Mouse (Mus musculus): ENCODE measurements around the gene Hist2h2ab. TPM values are rescaled to one million over a fixed set of nuclear protein-coding genes. Genes with fewer than 3 reads are reported as not detected.

Hist2h2ab gene
- polyA plus RNA-seq, 1 experiment from 2014 or later, result 0.92 TPM

DNA sequence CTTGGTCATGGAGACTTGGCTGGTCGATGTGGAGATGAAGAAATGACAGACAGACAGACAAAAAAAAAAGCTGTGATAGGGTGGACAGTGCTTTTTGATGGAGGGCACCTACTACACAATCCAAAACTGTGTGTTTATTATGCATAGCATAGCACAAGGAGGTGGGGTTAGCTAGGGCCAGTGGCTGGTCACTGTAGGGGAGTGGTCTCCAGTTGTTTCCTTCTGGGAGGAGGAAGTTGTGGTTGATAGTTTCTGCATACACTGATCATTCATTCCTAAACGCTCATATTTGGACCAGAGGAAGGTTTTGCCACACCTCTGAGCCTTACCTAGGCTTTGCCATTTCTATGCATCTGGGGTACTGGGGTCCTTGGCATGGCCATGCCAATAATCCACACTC, 10.7 kb downstream of the Hist2h2ab start:
- Histone ChIP-seq H3K9me3 (replicated peaks; ENCODE audit: control insufficient read depth, low read length) (no peaks in the 10 kb centered on the region), H3K4me3 (replicated peaks; ENCODE audit: low read length) (no peak overlapping the region), H3K27me3 (ENCODE audit: control insufficient read depth, insufficient read depth, low read length) (no peaks in the 10 kb centered on the region), H3K36me3 (ENCODE audit: control insufficient read depth, insufficient read depth, low read length) (no peaks in the 10 kb centered on the region), H3K27ac (ENCODE audit: low read length) (no peak overlapping the region), H3K4me1 (ENCODE audit: control insufficient read depth, insufficient read depth, low read length) (no peaks in the 10 kb centered on the region; the same call in 1 of the 2 replicates), H3K4me2 (ENCODE audit: low read depth, low read length) (no peak overlapping the region), H3K9ac (ENCODE audit: low read length) (no peak overlapping the region)
- no peak for ATAC-seq (ENCODE audit: insufficient read depth, low FRiP score)
- 73% methylated on average over 2 of the region's 2 CpGs for WGBS

DNA sequence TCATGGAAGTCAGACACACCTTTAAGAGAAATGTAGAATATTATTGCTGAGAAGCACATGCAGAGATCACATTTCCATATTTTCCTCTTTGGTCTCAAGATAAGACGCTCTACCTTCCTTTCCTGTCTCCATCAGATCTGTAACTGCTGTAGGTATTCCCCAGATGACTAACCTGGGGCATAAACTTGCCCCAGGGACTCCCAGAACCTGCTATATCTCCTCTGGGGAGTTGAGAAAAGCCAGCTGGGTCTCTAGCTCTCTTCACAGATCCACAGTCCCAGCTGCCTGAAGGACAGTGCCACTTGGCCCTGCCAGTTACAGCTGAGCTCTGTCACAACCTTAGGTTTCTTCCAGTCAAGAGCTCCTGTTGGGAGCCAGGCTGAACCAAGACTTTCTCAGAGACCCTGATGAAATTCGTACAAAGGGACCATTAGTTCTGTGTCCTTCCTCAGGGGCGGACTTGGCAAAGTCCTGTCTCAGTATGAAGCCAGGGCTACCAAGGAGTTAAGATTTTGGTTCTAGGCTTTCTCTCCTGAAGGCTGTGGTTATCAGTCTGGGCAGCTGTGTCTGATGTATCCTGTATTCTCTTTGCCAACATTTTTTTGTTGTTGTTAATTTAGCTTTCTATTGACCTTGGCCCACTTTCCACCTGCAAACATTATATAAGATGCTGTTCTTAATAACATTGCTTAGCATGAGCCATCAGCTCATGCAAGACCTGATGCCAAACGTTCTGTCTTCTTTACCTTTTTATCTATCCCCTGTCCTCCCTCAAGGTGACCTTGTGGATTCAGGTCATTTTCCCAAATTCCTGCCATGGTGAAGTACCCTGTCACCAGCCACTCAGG, 11.5 kb downstream of the Hist2h2ab start:
- no peak overlapping the region for H3K27ac ChIP-seq (ENCODE audit: low read length)
- H3K4me2 ChIP-seq (ENCODE audit: low read depth, low read length), result no peak overlapping the region
- WGBS, result 70% methylated on average over 4 of the region's 4 CpGs
- no peaks in the 10 kb centered on the region; the same call in 1 of the 2 replicates for H3K4me1 ChIP-seq (ENCODE audit: control insufficient read depth, insufficient read depth, low read length)
- no peak for ATAC-seq (ENCODE audit: insufficient read depth, low FRiP score)
- no peaks in the 10 kb centered on the region for H3K9me3 ChIP-seq (replicated peaks; ENCODE audit: control insufficient read depth, low read length)
- no peak overlapping the region for H3K4me3 ChIP-seq (replicated peaks; ENCODE audit: low read length)
- H3K9ac ChIP-seq (ENCODE audit: low read length), result no peak overlapping the region
- no peaks in the 10 kb centered on the region for H3K27me3 ChIP-seq (ENCODE audit: control insufficient read depth, insufficient read depth, low read length)
- no peaks in the 10 kb centered on the region for H3K36me3 ChIP-seq (ENCODE audit: control insufficient read depth, insufficient read depth, low read length)

DNA sequence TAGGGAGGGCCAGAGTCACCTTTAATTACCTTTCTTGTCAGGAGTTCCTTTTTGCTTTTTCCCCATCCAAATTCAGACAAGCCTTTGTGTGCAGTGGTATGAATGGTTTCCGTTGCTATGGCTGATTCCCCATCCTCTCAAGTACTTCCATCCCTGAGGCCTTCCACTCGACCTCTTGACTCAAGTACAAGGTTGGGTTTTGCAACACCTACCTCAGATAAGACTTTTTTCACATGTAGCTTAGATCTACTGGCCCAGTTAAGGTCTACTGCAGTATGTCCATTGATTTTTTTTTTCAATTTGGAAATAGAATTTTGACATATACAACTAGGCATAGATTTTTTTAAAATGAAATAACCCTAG, 12.1 kb downstream of the Hist2h2ab start:
- WGBS, result 59% methylated on average over 2 of the region's 2 CpGs
- Histone ChIP-seq H3K4me3 (replicated peaks; ENCODE audit: low read length) (no peak overlapping the region), H3K27me3 (ENCODE audit: control insufficient read depth, insufficient read depth, low read length) (no peaks in the 10 kb centered on the region), H3K36me3 (ENCODE audit: control insufficient read depth, insufficient read depth, low read length) (no peaks in the 10 kb centered on the region), H3K4me1 (ENCODE audit: control insufficient read depth, insufficient read depth, low read length) (peaks cover under 1% of the 10 kb centered on the region), H3K9me3 (replicated peaks; ENCODE audit: control insufficient read depth, low read length) (no peaks in the 10 kb centered on the region), H3K4me2 (ENCODE audit: low read depth, low read length) (no peak overlapping the region), H3K9ac (ENCODE audit: low read length) (no peak overlapping the region), H3K27ac (ENCODE audit: low read length) (no peak overlapping the region)
- no peak for ATAC-seq (ENCODE audit: insufficient read depth, low FRiP score)

DNA sequence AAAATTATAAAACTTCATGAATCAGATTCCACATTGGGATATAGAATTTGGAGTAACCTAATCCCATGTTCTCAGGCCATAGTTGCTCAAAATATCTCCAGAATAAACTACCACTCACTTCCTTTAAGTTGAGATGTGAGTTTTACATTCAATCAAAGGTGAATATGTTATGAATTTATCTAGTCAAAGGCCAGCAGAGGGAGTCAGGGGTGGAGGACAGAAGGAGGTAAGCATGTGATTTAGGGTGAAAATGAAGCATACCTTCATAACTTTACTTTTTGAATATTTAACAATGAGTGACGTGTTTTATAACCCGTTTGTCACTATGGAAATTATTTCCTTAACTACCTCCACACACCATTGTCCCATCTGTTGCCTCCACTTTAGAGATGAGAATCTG, 15.2 kb downstream of the Hist2h2ab start:
- WGBS, result 91% methylated on average over 2 of the region's 2 CpGs
- Histone ChIP-seq H3K9ac (ENCODE audit: low read length) (no peak overlapping the region), H3K4me1 (ENCODE audit: control insufficient read depth, insufficient read depth, low read length) (peaks cover 15% of the 10 kb centered on the region), H3K27me3 (ENCODE audit: control insufficient read depth, insufficient read depth, low read length) (no peaks in the 10 kb centered on the region), H3K4me2 (ENCODE audit: low read depth, low read length) (no peak overlapping the region), H3K4me3 (replicated peaks; ENCODE audit: low read length) (no peak overlapping the region), H3K9me3 (replicated peaks; ENCODE audit: control insufficient read depth, low read length) (no peaks in the 10 kb centered on the region), H3K36me3 (ENCODE audit: control insufficient read depth, insufficient read depth, low read length) (no peaks in the 10 kb centered on the region), H3K27ac (ENCODE audit: low read length) (no peak overlapping the region)
- no peak for ATAC-seq (ENCODE audit: insufficient read depth, low FRiP score)

DNA sequence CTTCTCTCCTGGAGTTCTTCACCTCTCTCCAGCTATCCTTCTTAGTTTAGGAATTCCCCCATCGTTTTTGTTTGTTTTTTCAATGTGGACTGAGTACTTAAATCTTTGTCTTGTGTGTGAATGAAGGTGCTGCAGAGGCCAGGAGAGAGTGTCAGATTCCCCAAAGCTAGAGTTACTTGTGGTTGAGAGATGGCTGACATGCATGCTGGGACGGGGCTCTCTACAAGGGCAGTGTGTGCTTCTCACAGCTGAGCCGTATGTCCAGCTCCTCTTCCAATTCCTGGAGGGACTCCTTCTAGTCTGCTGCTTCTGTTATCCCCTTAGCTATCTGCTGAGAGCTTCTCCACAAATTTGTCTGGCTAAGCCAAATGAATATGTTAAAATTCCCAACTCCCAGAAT, 16.2 kb downstream of the Hist2h2ab start:
- H3K4me2 ChIP-seq (ENCODE audit: low read depth, low read length), result no peak overlapping the region

DNA sequence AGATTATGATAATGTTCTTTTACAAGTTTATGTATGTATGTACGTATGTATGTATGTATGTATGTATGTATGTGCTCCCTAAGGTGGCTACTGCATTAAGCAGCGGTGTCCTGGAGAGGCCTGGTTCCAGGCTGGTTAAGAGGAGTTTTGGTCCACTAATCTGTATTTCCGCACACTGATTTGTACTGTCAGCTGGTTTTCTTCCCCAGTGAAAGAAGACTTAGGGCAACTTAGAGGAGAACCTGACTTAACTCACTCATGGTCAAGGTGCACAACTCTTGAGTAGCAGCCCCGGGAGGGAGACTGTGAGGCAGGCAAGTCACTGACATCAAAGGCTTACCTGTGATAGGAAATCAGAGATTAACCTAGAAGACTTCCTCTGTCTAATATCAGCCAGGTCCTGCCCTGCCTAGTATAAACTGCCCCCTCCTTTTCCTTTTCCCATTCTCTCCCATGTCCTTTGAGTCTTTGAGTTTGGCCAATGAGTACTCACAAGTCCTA, 17.2 kb downstream of the Hist2h2ab start:
- ATAC-seq (ENCODE audit: insufficient read depth, low FRiP score), result no peak
- Histone ChIP-seq H3K4me1 (ENCODE audit: control insufficient read depth, insufficient read depth, low read length) (peaks cover 19% of the 10 kb centered on the region), H3K9ac (ENCODE audit: low read length) (peak overlapping the region; percentile 77), H3K4me3 (replicated peaks; ENCODE audit: low read length) (peak overlapping the region; percentile 58), H3K36me3 (ENCODE audit: control insufficient read depth, insufficient read depth, low read length) (no peaks in the 10 kb centered on the region), H3K27me3 (ENCODE audit: control insufficient read depth, insufficient read depth, low read length) (no peaks in the 10 kb centered on the region), H3K9me3 (replicated peaks; ENCODE audit: control insufficient read depth, low read length) (no peaks in the 10 kb centered on the region), H3K27ac (ENCODE audit: low read length) (0 out of 2 replicates have a peak overlapping the region, but pooled peaks have one; percentile 31), H3K4me2 (ENCODE audit: low read depth, low read length) (peak overlapping the region; percentile 71)
- WGBS, result 75% methylated on average over 4 of the region's 4 CpGs

More for the DNA sequence above, 16.2 kb downstream of the Hist2h2ab start:
- Histone ChIP-seq H3K4me1 (ENCODE audit: control insufficient read depth, insufficient read depth, low read length) (peaks cover 18% of the 10 kb centered on the region), H3K9me3 (replicated peaks; ENCODE audit: control insufficient read depth, low read length) (no peaks in the 10 kb centered on the region), H3K9ac (ENCODE audit: low read length) (no peak overlapping the region), H3K36me3 (ENCODE audit: control insufficient read depth, insufficient read depth, low read length) (no peaks in the 10 kb centered on the region), H3K4me3 (replicated peaks; ENCODE audit: low read length) (no peak overlapping the region), H3K27me3 (ENCODE audit: control insufficient read depth, insufficient read depth, low read length) (no peaks in the 10 kb centered on the region), H3K27ac (ENCODE audit: low read length) (no peak overlapping the region)
- WGBS, result 48% methylated on average over 3 of the region's 3 CpGs
- ATAC-seq (ENCODE audit: insufficient read depth, low FRiP score), result no peak

DNA sequence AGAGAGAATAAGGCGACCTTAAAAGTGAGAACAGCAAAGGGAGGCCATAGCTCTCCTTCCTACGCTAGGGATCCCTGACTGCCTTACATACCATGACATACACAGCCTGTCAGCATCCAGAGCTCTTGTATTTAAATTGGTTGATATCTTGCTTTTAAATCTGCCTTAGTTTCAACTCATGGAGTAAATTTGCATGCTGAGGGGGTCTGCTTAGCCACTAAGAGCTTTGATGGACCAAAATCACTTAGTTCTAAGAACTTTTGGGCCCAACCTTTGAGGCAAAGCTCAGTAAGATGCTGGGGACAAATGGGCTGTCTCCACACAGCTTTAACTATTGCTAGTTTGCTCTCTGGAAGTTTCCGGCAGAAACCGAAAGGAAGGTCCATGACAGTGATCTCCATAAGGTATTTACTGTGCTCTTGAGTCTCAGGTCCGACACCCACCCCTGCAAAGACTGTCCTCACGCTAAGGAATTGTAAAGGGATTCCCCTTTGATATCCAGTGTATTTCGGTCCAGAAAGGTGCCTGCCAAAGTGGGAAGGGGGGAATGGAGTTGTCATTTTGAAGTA, 17.8 kb downstream of the Hist2h2ab start:
- H3K4me2 ChIP-seq (ENCODE audit: low read depth, low read length), result peak overlapping the region; percentile 71
- H3K27me3 ChIP-seq (ENCODE audit: control insufficient read depth, insufficient read depth, low read length), result no peaks in the 10 kb centered on the region
- peaks cover 19% of the 10 kb centered on the region for H3K4me1 ChIP-seq (ENCODE audit: control insufficient read depth, insufficient read depth, low read length)
- H3K36me3 ChIP-seq (ENCODE audit: control insufficient read depth, insufficient read depth, low read length), result no peaks in the 10 kb centered on the region
- peak overlapping the region; percentile 58 for H3K4me3 ChIP-seq (replicated peaks; ENCODE audit: low read length)
- H3K27ac ChIP-seq (ENCODE audit: low read length), result peak overlapping the region; percentile 79
- H3K9ac ChIP-seq (ENCODE audit: low read length), result peak overlapping the region; percentile 77
- H3K9me3 ChIP-seq (replicated peaks; ENCODE audit: control insufficient read depth, low read length), result no peaks in the 10 kb centered on the region
- ATAC-seq (ENCODE audit: insufficient read depth, low FRiP score), result no peak
- 15% methylated on average over 7 of the region's 7 CpGs for WGBS

DNA sequence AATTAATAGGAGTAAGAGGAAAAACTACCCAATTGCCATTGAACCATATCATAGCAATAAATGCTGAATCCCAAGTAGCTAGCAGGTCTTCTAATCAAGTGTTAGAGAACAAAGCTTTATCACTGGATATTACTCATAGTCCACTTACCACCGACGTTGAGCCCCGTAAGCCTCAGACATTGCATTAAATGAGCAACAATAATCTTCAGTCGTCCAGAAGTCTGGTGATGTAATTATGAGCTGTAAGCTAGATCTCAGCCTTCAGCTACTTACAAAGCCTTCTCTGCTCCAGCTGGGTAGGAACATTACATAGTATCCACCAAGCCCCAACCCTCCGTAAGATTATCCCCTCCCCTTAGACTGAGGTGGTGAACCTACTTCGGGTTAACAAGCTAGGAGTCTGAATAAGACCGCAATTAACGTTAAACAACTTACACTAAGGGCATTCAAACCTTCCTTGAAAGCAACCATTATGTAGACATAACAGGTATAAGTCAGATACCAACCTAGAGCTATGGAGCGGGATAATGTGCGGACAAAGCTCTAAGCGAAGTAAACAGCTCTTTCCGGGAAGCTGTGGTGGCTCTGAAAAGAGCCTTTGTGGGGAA, 18.3 kb downstream of the Hist2h2ab start:
- Histone ChIP-seq H3K9me3 (replicated peaks; ENCODE audit: control insufficient read depth, low read length) (no peaks in the 10 kb centered on the region), H3K9ac (ENCODE audit: low read length) (peak overlapping the region; percentile 77), H3K36me3 (ENCODE audit: control insufficient read depth, insufficient read depth, low read length) (no peaks in the 10 kb centered on the region), H3K27me3 (ENCODE audit: control insufficient read depth, insufficient read depth, low read length) (no peaks in the 10 kb centered on the region), H3K4me3 (replicated peaks; ENCODE audit: low read length) (peak overlapping the region; percentile 58), H3K4me1 (ENCODE audit: control insufficient read depth, insufficient read depth, low read length) (peaks cover 19% of the 10 kb centered on the region), H3K4me2 (ENCODE audit: low read depth, low read length) (peak overlapping the region; percentile 71), H3K27ac (ENCODE audit: low read length) (peak overlapping the region; percentile 79)
- WGBS, result under 1% methylated on average over 12 of the region's 12 CpGs
- ATAC-seq (ENCODE audit: insufficient read depth, low FRiP score), result no peak

All from stomach, embryonic 16.5 days (tissue).